Mouse (Mus musculus) lung, postnatal 10 days (tissue): ENCODE measurements at regions not wholly inside any gene's neighbourhood (a gene's known extent, or its start where the extent isn't known, plus 50 kb on each side); places are given as distances from the start of the nearest gene placed in this dataset.

Experiments used
- DNase-seq: peaks from one replicate; pipeline ENCODE4 v3.0.0; 2021

DNA sequence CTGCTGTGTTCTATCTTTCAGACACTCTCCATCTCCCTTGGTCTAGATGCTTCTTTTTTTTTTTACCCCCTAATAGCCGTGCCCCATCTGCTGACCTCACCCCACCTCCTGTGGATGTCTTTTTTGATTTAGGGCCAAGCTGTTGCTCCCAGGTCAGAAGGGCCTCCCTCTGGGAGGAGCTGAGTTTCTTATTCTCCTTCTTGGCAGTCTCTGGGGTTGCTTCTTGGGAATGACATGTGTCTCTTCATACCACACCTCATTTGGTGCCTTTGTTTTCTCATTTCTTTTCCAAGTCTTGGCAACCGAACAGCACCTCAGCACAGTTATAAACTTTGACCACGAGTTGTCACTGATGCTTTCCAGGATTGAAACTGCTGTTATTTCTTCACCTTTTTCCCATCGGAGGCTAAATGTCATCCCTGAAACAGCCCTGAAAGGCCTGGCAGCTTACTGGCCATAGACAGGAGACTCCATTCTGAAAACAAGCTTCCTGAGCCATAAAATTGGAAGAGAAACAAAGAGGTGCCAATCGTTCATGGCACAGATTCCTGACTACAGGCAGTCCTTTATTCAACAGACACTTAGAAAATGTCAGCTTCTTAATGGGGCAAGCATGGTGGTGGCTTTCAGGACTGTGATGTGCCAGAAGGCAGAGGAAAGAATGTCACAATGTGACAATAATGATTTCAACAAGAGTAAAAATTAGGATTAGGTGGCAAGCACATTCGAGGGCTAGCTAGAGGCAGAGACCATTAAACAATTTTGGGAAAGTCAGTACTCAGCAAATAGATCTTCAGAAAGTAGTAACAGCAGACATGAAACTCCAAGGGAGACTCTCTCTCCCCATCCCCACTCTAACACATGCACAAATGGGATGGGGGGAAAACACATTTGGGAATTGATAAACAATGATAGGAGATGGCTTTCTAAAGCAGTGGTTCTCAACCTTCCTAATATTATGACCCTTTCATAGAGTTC lies 197.1 kb upstream of the Arrdc4 start:
- peak; percentile 72 for DNase-seq

- DNase-seq: no peak
Measured at GRCm38 (mm10) chr7:68930627-68931334, 181.7 kb upstream of the Arrdc4 start.

DNA sequence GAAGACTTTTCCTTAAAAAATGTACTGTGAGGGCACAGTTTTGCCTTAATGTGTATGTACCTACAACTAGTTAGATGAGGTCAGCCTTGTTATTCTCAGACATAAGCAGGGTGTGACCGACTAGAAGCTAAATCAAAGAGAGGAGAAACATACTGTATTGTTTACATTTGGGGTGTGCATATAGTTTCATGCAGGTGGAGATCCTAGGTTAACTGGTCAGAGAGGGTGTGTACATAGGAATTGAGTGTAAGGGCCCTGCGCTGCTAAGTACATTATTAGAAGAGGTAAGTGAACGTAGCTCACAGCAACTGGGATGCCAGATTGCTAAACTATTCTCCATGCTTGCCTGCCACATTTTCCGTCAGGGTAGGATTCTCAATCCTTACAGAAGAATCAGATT lies 180.6 kb upstream of the Arrdc4 start:
- no peak for DNase-seq

GRCm38 (mm10) chr7:68925640-68926039 lies 176.6 kb upstream of the Arrdc4 start:
- DNase-seq: no peak

GRCm38 (mm10) chr7:68918632-68919435 lies 169.8 kb upstream of the Arrdc4 start:
- DNase-seq: no peak

GRCm38 (mm10) chr7:68917876-68918200 lies 168.8 kb upstream of the Arrdc4 start:
- no peak for DNase-seq

GRCm38 (mm10) chr7:68917137-68917875 lies 168.3 kb upstream of the Arrdc4 start:
- DNase-seq: peak; percentile 44

DNA sequence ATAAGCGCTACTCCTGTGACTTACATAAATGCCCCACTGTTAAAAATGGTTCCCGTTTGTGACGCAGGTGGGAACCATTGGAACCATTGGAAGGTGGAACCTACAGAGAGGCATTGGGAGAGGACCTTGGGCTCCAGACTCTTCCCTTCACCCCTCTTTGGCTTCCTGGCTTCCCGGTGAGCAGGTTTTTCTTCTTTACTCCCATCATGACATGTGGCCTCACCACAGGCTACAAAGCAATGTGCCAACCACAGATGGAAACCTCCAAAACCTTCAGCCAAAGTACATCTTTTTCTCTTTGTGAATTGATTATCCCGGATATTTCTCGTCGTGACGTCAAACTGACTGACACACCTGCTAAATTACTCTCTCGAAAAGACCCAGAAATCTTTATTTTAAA lies 166.9 kb upstream of the Arrdc4 start:
- no peak for DNase-seq

- DNase-seq: peak; percentile 12
Measured at GRCm38 (mm10) chr7:68914344-68914743, 165.3 kb upstream of the Arrdc4 start.

DNA sequence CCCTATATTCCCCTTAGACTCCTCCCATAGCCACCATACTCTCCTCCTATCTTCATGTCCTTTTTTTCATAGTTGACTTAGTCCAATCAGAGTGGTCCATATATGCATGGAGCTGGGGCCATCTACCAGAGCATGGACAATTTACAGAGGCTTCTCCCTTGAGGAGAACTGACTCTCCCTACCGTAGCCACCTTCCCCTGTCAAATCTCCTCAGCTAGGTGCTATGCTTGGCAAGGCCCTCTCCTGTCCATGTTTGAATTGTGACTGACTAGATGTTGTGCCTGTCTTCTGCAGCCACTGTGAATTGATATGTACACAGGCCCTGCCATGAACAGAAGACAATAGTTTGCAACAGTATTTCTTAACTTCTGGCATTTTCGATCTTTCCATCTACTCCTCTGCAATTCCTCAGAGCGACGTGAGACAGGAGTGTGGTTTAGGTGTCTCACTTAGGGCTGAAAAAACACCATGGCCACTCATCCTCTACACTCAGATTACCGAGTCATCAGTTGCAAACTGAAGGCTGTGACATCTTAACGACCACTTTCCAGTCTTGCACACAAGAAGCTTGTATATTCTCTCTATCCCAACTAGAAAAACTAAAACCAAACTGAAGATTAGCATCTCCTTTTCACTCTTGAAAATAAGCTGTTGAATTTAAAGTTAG lies 163.1 kb upstream of the Arrdc4 start:
- no peak for DNase-seq

GRCm38 (mm10) chr7:68911562-68911961 lies 162.5 kb upstream of the Arrdc4 start:
- no peak for DNase-seq

GRCm38 (mm10) chr7:68909694-68910093 lies 160.7 kb upstream of the Arrdc4 start:
- no peak for DNase-seq

DNA sequence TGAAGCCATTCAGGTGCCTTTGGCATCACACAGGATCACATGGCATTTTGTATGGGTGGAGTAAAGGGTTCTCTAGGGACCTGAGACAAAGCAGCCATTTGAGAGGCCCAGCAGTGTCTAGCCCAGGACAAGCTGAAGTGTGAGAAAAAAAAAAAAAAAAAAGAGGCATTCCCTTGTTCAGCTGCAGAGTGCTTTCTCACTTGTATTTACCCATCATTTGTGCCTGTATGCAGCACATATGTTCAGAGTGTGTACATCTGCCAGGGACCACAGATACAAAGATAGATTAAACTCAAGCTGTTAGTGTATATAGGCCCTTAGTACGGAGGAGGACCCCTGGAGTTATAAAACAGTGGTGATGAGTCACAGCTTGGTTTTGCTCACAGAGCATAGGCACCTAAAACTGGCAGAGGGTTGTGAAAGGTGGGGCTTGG lies 159.4 kb upstream of the Arrdc4 start:
- DNase-seq: no peak

GRCm38 (mm10) chr7:68907867-68908266 lies 158.8 kb upstream of the Arrdc4 start:
- DNase-seq: no peak

GRCm38 (mm10) chr7:68906771-68907395 lies 157.8 kb upstream of the Arrdc4 start:
- no peak for DNase-seq

- DNase-seq: peak; percentile 5
Measured at GRCm38 (mm10) chr7:68905793-68906192, 156.8 kb upstream of the Arrdc4 start.

GRCm38 (mm10) chr7:68886173-68886572 lies 137.1 kb upstream of the Arrdc4 start:
- DNase-seq: no peak

DNA sequence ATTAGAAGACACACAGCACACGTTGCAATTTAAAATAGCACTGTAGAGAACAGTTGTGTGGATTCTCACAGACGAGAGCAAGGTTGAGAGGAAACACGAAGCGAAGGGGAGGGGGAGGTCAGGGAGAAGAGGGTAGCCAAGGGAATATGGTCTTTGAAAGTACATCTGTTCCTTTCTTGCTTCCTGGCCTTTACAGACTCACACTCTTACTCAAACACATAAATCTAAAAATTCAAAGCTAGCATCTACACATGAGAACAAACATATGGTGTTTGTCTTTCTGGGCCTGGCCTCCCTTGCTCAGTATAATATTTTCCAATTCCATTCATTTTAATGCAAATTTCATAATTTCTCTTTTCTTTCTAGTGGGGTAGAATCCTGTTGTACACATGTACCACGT lies 124.0 kb upstream of the Arrdc4 start:
- no peak for DNase-seq

DNA sequence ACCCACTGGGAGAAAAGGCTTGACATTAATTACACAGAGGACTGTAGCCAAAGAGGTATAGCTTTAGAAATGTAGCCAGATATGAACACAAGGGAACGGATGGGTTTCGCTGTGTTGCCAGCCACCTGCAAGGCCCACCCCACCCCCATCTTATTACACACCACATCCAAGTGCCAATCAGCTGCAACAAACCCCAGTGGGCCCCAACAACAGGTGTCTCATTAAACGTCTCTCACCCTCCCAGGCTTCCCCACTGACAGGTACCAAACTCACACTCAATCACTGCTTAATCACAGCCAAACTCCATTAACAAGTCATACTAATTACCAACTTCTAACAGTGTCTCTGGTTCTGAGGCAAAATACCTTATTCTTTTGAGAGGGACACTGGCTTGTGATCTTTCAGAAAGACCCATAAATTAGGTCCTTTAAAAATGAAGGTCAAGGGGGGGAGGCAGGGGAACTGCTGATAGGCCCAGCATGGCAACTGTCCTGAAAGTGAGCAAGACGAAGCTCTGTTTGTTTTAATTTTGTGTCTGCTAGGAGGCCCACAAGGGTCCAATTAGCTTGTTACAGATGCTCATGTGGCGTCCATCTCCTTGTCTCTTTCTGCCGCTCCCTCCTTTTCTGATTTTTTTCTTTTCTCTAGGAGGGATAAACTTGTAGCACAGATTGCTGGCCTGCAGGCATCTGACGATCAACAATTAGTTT lies 115.4 kb upstream of the Arrdc4 start:
- no peak for DNase-seq

DNA sequence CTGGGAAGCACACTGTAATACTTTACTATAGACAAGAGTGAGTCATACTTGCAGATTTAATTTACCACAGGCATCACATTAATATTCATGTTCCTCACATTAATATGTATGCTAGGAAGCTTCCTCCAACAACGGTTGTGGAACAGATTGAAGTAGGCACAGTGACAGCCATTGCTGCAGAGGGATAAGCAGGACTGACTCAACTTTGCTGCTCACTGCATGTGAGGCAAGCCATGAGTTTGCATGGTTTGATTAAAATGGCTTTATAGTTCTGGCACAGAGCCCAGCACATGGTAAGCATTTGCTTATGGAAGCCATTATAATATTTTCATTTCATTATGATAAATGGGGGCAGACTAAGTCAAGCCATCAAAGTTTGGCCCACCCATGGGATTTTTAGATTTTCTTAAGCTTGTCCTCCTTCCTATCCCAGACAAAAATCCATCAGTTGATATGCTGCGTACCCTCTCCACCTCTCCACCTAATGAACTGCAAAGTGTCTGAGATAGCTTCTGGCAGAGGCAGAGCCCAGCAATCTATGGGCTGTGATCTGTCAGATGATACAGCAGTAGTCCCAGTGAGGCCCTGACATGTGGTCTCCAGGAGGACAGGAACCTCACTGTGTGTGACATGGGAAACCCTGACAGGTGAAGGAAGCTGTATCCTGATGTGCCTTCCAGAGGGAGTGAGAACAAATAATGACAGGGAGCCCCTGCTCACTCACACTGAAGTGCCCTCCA lies 109.6 kb upstream of the Arrdc4 start:
- no peak for DNase-seq
